Mouse (Mus musculus) mesoderm, embryonic 11.5 days (tissue): ENCODE data around the gene Ormdl1.
"Not testable (repeated sequence)": the region's sequence is repeated elsewhere in the genome, so short reads cannot be mapped to it uniquely, and the experiment has no call there.

Experiments
- DNase-seq: peaks from one replicate; pipeline ENCODE4 v3.0.0-alpha.2; 2012; ENCODE audit warnings: low read depth, low spot score

Gene Ormdl1

GRCm38 (mm10) chr1:53296581-53297383, at the start of gene Ormdl1, which contains the start of the genes Pms1 and Gm28778:
TSS of gene Ormdl1 (plus strand) at chr1:53297095.
TSS of gene Pms1 (minus strand) at chr1:53297018.
TSS of gene Gm28778 (plus strand) at chr1:53297111.
- DNase-seq: peak; percentile 97

- DNase-seq: not testable (repeated sequence)
These were observed 31.8 kb upstream of the Ormdl1 start for GRCm38 (mm10) chr1:53264958-53265612.

GRCm38 (mm10) chr1:53269901-53270300, 27.0 kb upstream of the Ormdl1 start:
- no peak for DNase-seq

GRCm38 (mm10) chr1:53272646-53273045, 24.2 kb upstream of the Ormdl1 start:
- peak; percentile 10 for DNase-seq

- DNase-seq: no peak
These were observed 5.7 kb upstream of the Ormdl1 start for GRCm38 (mm10) chr1:53291197-53291596.

GRCm38 (mm10) chr1:53300506-53300905, 3.6 kb downstream of the Ormdl1 start:
- DNase-seq: no peak

GRCm38 (mm10) chr1:53312989-53313967, 16.4 kb downstream of the Ormdl1 start, which contains the start of gene Osgepl1:
TSS of gene Osgepl1 (plus strand) at chr1:53313624.
- peak; percentile 91 for DNase-seq

- no peak for DNase-seq
These were observed 24.9 kb downstream of the Ormdl1 start for GRCm38 (mm10) chr1:53321662-53322344.

GRCm38 (mm10) chr1:53323254-53323653, 26.4 kb downstream of the Ormdl1 start:
- no peak for DNase-seq

GRCm38 (mm10) chr1:53324277-53324676, 27.4 kb downstream of the Ormdl1 start:
- no peak for DNase-seq

GRCm38 (mm10) chr1:53324827-53325494, 28.1 kb downstream of the Ormdl1 start:
- no peak for DNase-seq

- not testable (repeated sequence) for DNase-seq
These were observed 36.6 kb downstream of the Ormdl1 start for GRCm38 (mm10) chr1:53333527-53333926.

GRCm38 (mm10) chr1:53335465-53335864, 38.6 kb downstream of the Ormdl1 start:
- no peak for DNase-seq

GRCm38 (mm10) chr1:53337403-53337802, 40.5 kb downstream of the Ormdl1 start:
- DNase-seq: not testable (repeated sequence)

- no peak for DNase-seq
These were observed 44.2 kb downstream of the Ormdl1 start for GRCm38 (mm10) chr1:53341071-53341470.

GRCm38 (mm10) chr1:53352327-53353261, 55.7 kb downstream of the Ormdl1 start, which contains the start of the genes Asdurf, Gm28551 and Asnsd1:
TSS of gene Asdurf (minus strand) at chr1:53352619.
TSS of gene Gm28551 (minus strand) at chr1:53352667.
TSS of gene Asnsd1 (minus strand) at chr1:53352752.
- DNase-seq: peak; percentile 96

- no peak for DNase-seq
These were observed 62.1 kb downstream of the Ormdl1 start for GRCm38 (mm10) chr1:53358988-53359387.
